Mouse (Mus musculus) kidney, postnatal 4 days (tissue): ENCODE measurements around the gene Esrra.
"Not testable (repeated sequence)": the region's sequence is repeated elsewhere in the genome, so short reads cannot be mapped to it uniquely, and the experiment has no call there.

Experiments
- DNase-seq, 2 experiments: peaks; one replicate each; pipeline ENCODE4 v3.0.0; 2021; ENCODE audit warnings: mixed read lengths in 2 of 2

Gene Esrra

GRCm38 (mm10) chr19:6895608-6896305, 25.9 kb downstream of the Esrra start:
- DNase-seq: not testable (repeated sequence)

GRCm38 (mm10) chr19:6893731-6894451, 27.7 kb downstream of the Esrra start:
- DNase-seq: no peak

GRCm38 (mm10) chr19:6892512-6892911, 29.1 kb downstream of the Esrra start:
- DNase-seq: peak in 1 of 2 experiments; percentile 30

GRCm38 (mm10) chr19:6877965-6878364, 43.6 kb downstream of the Esrra start:
- DNase-seq: no peak

GRCm38 (mm10) chr19:6876799-6877198, 44.8 kb downstream of the Esrra start:
- DNase-seq: no peak

- DNase-seq: no peak
These were observed 45.8 kb downstream of the Esrra start for GRCm38 (mm10) chr19:6875834-6876233.

- no peak for DNase-seq
These were observed 47.4 kb downstream of the Esrra start for GRCm38 (mm10) chr19:6874257-6874656.

- no peak for DNase-seq
These were observed 48.9 kb downstream of the Esrra start for GRCm38 (mm10) chr19:6872701-6873100.

GRCm38 (mm10) chr19:6871574-6872271, 49.9 kb downstream of the Esrra start:
- peak; percentile 59 to 77 for DNase-seq

GRCm38 (mm10) chr19:6869355-6869754, 52.3 kb downstream of the Esrra start:
- DNase-seq: peak; percentile 60 to 76

GRCm38 (mm10) chr19:6861451-6861850, 60.2 kb downstream of the Esrra start:
- DNase-seq: no peak
